Mouse (Mus musculus) CH12.LX (cell line): ENCODE results near the gene Zfp385c. TPM values are rescaled to one million over a fixed set of nuclear protein-coding genes. Genes with fewer than 3 reads are reported as not detected.

Experiments
- DNase-seq: peaks from one replicate; pipeline ENCODE4 v3.0.0-alpha.2; 2013; ENCODE audit errors: extremely low read depth
- H3K27ac ChIP-seq: 2 replicates; pipeline ENCODE4 v1.5.1; 2012; ENCODE audit warnings: low read depth, mild to moderate bottlenecking, control low read depth, moderate library complexity; ENCODE audit not compliant: insufficient read depth
- H3K27me3 ChIP-seq: replicated peaks from 2 replicates; pipeline ENCODE3; 2012; ENCODE audit warnings: inconsistent platforms
- H3K36me3 ChIP-seq, 2 experiments: replicated peaks in 1 of 2; 2 replicates each; pipeline versions ENCODE3 to v1.6.1; 2012; ENCODE audit warnings: inconsistent platforms in 1 of 2, low read length in 1 of 2, mild to moderate bottlenecking in 1 of 2, mixed read lengths in 1 of 2, moderate library complexity in 1 of 2; ENCODE audit not compliant: control insufficient read depth in 1 of 2, insufficient read depth in 1 of 2
- H3K4me1 ChIP-seq, 2 experiments: 2 replicates each; pipeline ENCODE4 v1.6.1; 2012; ENCODE audit warnings: inconsistent platforms in 1 of 2, moderate library complexity in 1 of 2; ENCODE audit not compliant: insufficient read depth in 2 of 2, control insufficient read depth in 1 of 2
- H3K4me2 ChIP-seq: 2 replicates; pipeline ENCODE4 v1.6.1; 2012; ENCODE audit warnings: low read depth, mild to moderate bottlenecking, control low read depth; ENCODE audit not compliant: poor library complexity, insufficient read depth, severe bottlenecking
- H3K4me3 ChIP-seq, 3 experiments: fragments of 150-350 bp in 1 of 3; sonication (generic) in 1 of 3; replicated peaks in 1 of 3; 2 replicates each; pipeline versions ENCODE3 to v1.5.1; 2011 to 2012; ENCODE audit warnings: low read depth in 2 of 3, low read length in 2 of 3, mild to moderate bottlenecking in 2 of 3, moderate library complexity in 2 of 3, control low read depth in 1 of 3, improper control_type of control experiment in 1 of 3, inconsistent platforms in 1 of 3, mixed read lengths in 1 of 3; ENCODE audit not compliant: poor library complexity in 1 of 3
- H3K79me2 ChIP-seq: replicated peaks from 2 replicates; pipeline ENCODE4 v1.6.1; 2012; ENCODE audit warnings: mild to moderate bottlenecking, moderate library complexity; ENCODE audit not compliant: control insufficient read depth, poor library complexity, insufficient read depth, severe bottlenecking; ENCODE audit errors: extremely low read depth
- H3K9ac ChIP-seq: 2 replicates; pipeline ENCODE4 v1.6.1; 2012; ENCODE audit warnings: low read depth, mild to moderate bottlenecking, control low read depth, moderate library complexity; ENCODE audit not compliant: insufficient read depth
- H3K9me3 ChIP-seq: replicated peaks from 2 replicates; pipeline ENCODE3; 2012; ENCODE audit warnings: low read length, inconsistent platforms, mixed read lengths
- CHD1 ChIP-seq: IDR thresholded peaks from 2 replicates; pipeline ENCODE4 v1.6.1; 2012; ENCODE audit warnings: low read depth, low read length, improper control_type of control experiment, inconsistent platforms
- CTCF ChIP-seq, 2 experiments: IDR thresholded peaks in 1 of 2; conservative IDR thresholded peaks in 1 of 2; 2 replicates each; pipeline ENCODE4 v1.5.1; 2011 to 2012; ENCODE audit warnings: low read depth in 2 of 2, low read length in 2 of 2, improper control_type of control experiment in 1 of 2, inconsistent platforms in 1 of 2, mild to moderate bottlenecking in 1 of 2, moderate library complexity in 1 of 2
- E2F4 ChIP-seq: IDR thresholded peaks from 2 replicates; pipeline ENCODE4 v1.6.1; 2011; ENCODE audit warnings: low read depth, low read length, improper control_type of control experiment; ENCODE audit not compliant: insufficient replicate concordance
- HCFC1 ChIP-seq: IDR thresholded peaks from 2 replicates; pipeline ENCODE4 v1.6.1; 2012; ENCODE audit warnings: low read depth, mild to moderate bottlenecking, inconsistent platforms, low read length, improper control_type of control experiment
- JUN ChIP-seq: IDR thresholded peaks from 2 replicates; pipeline ENCODE4 v1.6.1; 2011; ENCODE audit warnings: low read depth, mild to moderate bottlenecking, low read length, improper control_type of control experiment, moderate library complexity; ENCODE audit not compliant: insufficient read depth
- MAFK ChIP-seq: IDR thresholded peaks from 2 replicates; pipeline ENCODE4 v1.6.1; 2011; ENCODE audit warnings: low read length, improper control_type of control experiment; ENCODE audit not compliant: insufficient replicate concordance
- MAZ ChIP-seq: IDR thresholded peaks from 2 replicates; pipeline ENCODE4 v1.6.1; 2012; ENCODE audit warnings: low read depth, mild to moderate bottlenecking, inconsistent platforms, low read length, improper control_type of control experiment, moderate library complexity
- MXI1 ChIP-seq: IDR thresholded peaks from 2 replicates; pipeline ENCODE4 v1.6.1; 2011; ENCODE audit warnings: mild to moderate bottlenecking, low read depth, low read length, improper control_type of control experiment
- MYC ChIP-seq: IDR thresholded peaks from 2 replicates; pipeline ENCODE4 v1.6.1; 2011; ENCODE audit warnings: low read depth, mild to moderate bottlenecking, improper control_type of control experiment, low read length
- PAX5 ChIP-seq: IDR thresholded peaks from 2 replicates; pipeline ENCODE4 v1.6.1; 2012; ENCODE audit warnings: low read length, inconsistent platforms, mixed read lengths
- POLR2A ChIP-seq: IDR thresholded peaks from 2 replicates; pipeline ENCODE4 v1.6.1; 2011; ENCODE audit warnings: low read depth, mild to moderate bottlenecking, improper control_type of control experiment, low read length
- RAD21 ChIP-seq: IDR thresholded peaks from 2 replicates; pipeline ENCODE4 v1.6.1; 2011; ENCODE audit warnings: low read depth, mild to moderate bottlenecking, low read length, improper control_type of control experiment, moderate library complexity
- SMC3 ChIP-seq: IDR thresholded peaks from 2 replicates; pipeline ENCODE4 v1.6.1; 2011; ENCODE audit warnings: low read depth, low read length, improper control_type of control experiment
- TBP ChIP-seq: conservative IDR thresholded peaks from 2 replicates; pipeline ENCODE4 v1.6.1; 2011; ENCODE audit warnings: low read depth, low read length, improper control_type of control experiment
- UBTF ChIP-seq: IDR thresholded peaks from 2 replicates; pipeline ENCODE4 v1.6.1; 2012; ENCODE audit warnings: low read depth, mild to moderate bottlenecking, inconsistent platforms, low read length, improper control_type of control experiment, moderate library complexity
- USF1 ChIP-seq: IDR thresholded peaks from 2 replicates; pipeline ENCODE4 v1.6.1; 2014; ENCODE audit warnings: low read depth, mild to moderate bottlenecking, inconsistent platforms, low read length, improper control_type of control experiment
- ZC3H11A ChIP-seq: IDR thresholded peaks from 2 replicates; pipeline ENCODE4 v1.6.1; 2012; ENCODE audit warnings: low read depth, mild to moderate bottlenecking, inconsistent platforms, low read length, improper control_type of control experiment
- ZKSCAN1 ChIP-seq: IDR thresholded peaks from 2 replicates; pipeline ENCODE4 v1.6.1; 2012; ENCODE audit warnings: low read depth, inconsistent platforms, low read length, improper control_type of control experiment, borderline replicate concordance
- ZMIZ1 ChIP-seq: IDR thresholded peaks from 2 replicates; pipeline ENCODE4 v1.6.1; 2012; ENCODE audit warnings: low read depth, mild to moderate bottlenecking, inconsistent platforms, low read length, improper control_type of control experiment
- dilution Hi-C: fragments of 300-500 bp; cut with MboI; formaldehyde crosslinking; loops from 2 replicates; pipeline ENCODE4 v1.14.3; 2020; ENCODE audit warnings: low sequenced_read_pairs; ENCODE audit not compliant: extremely low pct_unique_long_range_greater_than_20kb, extremely low pct_ligation_motif_present
- in situ Hi-C: fragments of 300-500 bp; cut with MboI; formaldehyde crosslinking; loops from 3 replicates; pipeline ENCODE4 v1.14.3; 2019; ENCODE audit warnings: low sequenced_read_pairs, low pct_ligation_motif_present, low pct_unique_long_range_greater_than_20kb, mixed read lengths
- polyA plus RNA-seq: library from polyadenylated mRNA; unstranded; fragments of >175 nt; gene quantifications from 2 replicates; pipeline ENCODE4 v1.2.1, GENCODE M21; 2012; ENCODE audit warnings: low read depth; ENCODE audit not compliant: insufficient read length
- total RNA-seq, 2 experiments: library from RNA; depleted of rRNA; stranded (reverse); fragments of 300-350 nt in 1 of 2; fragments of >200 nt in 1 of 2; gene quantifications; 2 replicates each; pipeline ENCODE4 v1.2.3; 2012 to 2014

The Zfp385c gene
- total and polyA plus RNA-seq, 3 experiments, result 0.08 to 0.14 TPM; not detected in 1

GRCm38 (mm10) chr11:100605451-100605850 lies 86.8 kb downstream of the Zfp385c start:
- Histone ChIP-seq H3K4me1 (peaks cover 11 to 74% of the 10 kb centered on the region in 2 experiments), H3K4me3 (no peak overlapping the region), H3K9me3 (no peaks in the 10 kb centered on the region), H3K27me3 (no peaks in the 10 kb centered on the region), H3K79me2 (peaks cover 98% of the 10 kb centered on the region), H3K36me3 (peaks cover 22 to 79% of the 10 kb centered on the region in 2 experiments), H3K27ac (no peak overlapping the region), H3K4me2 (no peak overlapping the region), H3K9ac (no peak overlapping the region)
- dilution Hi-C loops (no loop called here), in situ Hi-C loops (no loop called here)
- DNase-seq, result no peak
- TF ChIP-seq E2F4 (no peak), POLR2A (no peak), PAX5 (no peak), MAFK (no peak), UBTF (no peak), ZKSCAN1 (no peak), JUN (no peak), RAD21 (no peak), ZC3H11A (no peak), CHD1 (no peak), USF1 (no peak), TBP (no peak), MYC (no peak)

GRCm38 (mm10) chr11:100604321-100605005 lies 87.8 kb downstream of the Zfp385c start:
- Histone ChIP-seq H3K27me3 (no peaks in the 10 kb centered on the region), H3K4me2 (no peak overlapping the region), H3K36me3 (peaks cover 30 to 85% of the 10 kb centered on the region in 2 experiments), H3K9me3 (no peaks in the 10 kb centered on the region), H3K79me2 (peaks cover 98% of the 10 kb centered on the region), H3K27ac (no peak overlapping the region), H3K4me3 (no peak overlapping the region), H3K4me1 (peaks cover 14 to 74% of the 10 kb centered on the region in 2 experiments), H3K9ac (no peak overlapping the region)
- dilution Hi-C loops, result no loop called here
- TF ChIP-seq CTCF (conservative IDR thresholded peaks at IDR 0.05 in 1 of 2, IDR thresholded peaks at IDR 0.05 in 1 of 2; ENCODE audit: low read depth in 2 of 2, low read length in 2 of 2) (no peak), MXI1 (no peak), UBTF (no peak), JUN (no peak), SMC3 (no peak), ZMIZ1 (no peak), TBP (no peak), USF1 (no peak), MAZ (no peak), HCFC1 (no peak), MYC (no peak)
- DNase-seq, result no peak
- in situ Hi-C loops, result no loop called here
